In genomic region chr8:109455113-109455512, GRCm38 (mm10) we compare ENCODE assay signal across 23 mouse cellular contexts. TPM values are rescaled to one million over a fixed set of nuclear protein-coding genes. Genes with fewer than 3 reads are reported as not detected.
A peak's percentile ranks its signal among the peaks of the same experiment; 100 is the strongest.
DNase-seq lines count a peak whose midpoint lies in the region; ATAC-seq and TF ChIP-seq lines count a peak whose summit lies in the region.
"Had no signal": no experiment of that assay in that cellular context is flagged by ENCODE, and none has a peak within 500 bp of the region (broad histone marks: within the 10 kb centered on the region; RNA-seq: fewer than 3 reads in every experiment).

No protein-coding gene starts in this region.

- no peaks in the 10 kb centered on the region for H3K79me2 ChIP-seq in MEL (ENCODE audit: control insufficient read depth, insufficient read depth, low read length, poor library complexity)

- 26% methylated on average over 2 of the region's 2 CpGs for WGBS in heart, postnatal 0 days
- 66% methylated on average over 2 of the region's 2 CpGs for WGBS in heart, embryonic 11.5 days (ENCODE audit: insufficient replicate concordance)
- 25% methylated on average over 2 of the region's 2 CpGs for WGBS in lung, postnatal 0 days

- ATAC-seq in heart, postnatal 0 days (ENCODE audit: insufficient read depth, low read depth): no peak
- ATAC-seq in heart, embryonic 11.5 days (replicated peaks; ENCODE audit: insufficient number of reproducible peaks, low FRiP score, low TSS enrichment): no peak
- ATAC-seq in lung, postnatal 0 days: no peak
- ATAC-seq: activated CD4-positive, CD25-positive, alpha-beta regulatory T cell, adult 4 months; forebrain, postnatal 0 days; hindbrain, embryonic 16.5 days; intestine, embryonic 16.5 days; midbrain, embryonic 16.5 days had no signal

- TF ChIP-seq EP300 in heart, postnatal 0 days (IDR thresholded peaks at IDR 0.05; ENCODE audit: low read depth): no peak
- no peak for TF ChIP-seq EP300 in lung, postnatal 0 days (IDR thresholded peaks at IDR 0.05)
- TF ChIP-seq EP300 in MEL (IDR thresholded peaks at IDR 0.05; ENCODE audit: low read depth in 1 of 2, low read length in 2 of 2): no peak

- H3K9me3 ChIP-seq in heart, postnatal 0 days (replicated peaks; ENCODE audit: control insufficient read depth, low read length): no peaks in the 10 kb centered on the region
- H3K9me3 ChIP-seq in heart, embryonic 11.5 days (replicated peaks; ENCODE audit: control insufficient read depth, low read length): no peaks in the 10 kb centered on the region
- no peaks in the 10 kb centered on the region for H3K9me3 ChIP-seq in lung, postnatal 0 days (ENCODE audit: low read length)
- H3K9me3 ChIP-seq in MEL (replicated peaks; ENCODE audit: insufficient read depth, low read length): no peaks in the 10 kb centered on the region
- H3K9me3 ChIP-seq: limb, embryonic 15.5 days had no signal

- peak; percentile 17 for DNase-seq in heart, postnatal 0 days (ENCODE audit: low spot score)
- peak; percentile 7 for DNase-seq in lung, postnatal 0 days (ENCODE audit: low spot score)
- DNase-seq in lung, postnatal 25 days (ENCODE audit: low spot score): no peak
- DNase-seq in MEL (ENCODE audit: low read depth, low spot score): peak; percentile 5
- peak; percentile 25 to 31 for DNase-seq in heart, postnatal 14 days
- no peak for DNase-seq in testis, postnatal 10 days (ENCODE audit: low spot score)
- DNase-seq: adrenal gland, postnatal 14 days; cerebellum, adult 11 months; cerebellum, postnatal 36 days; forebrain, postnatal 0 days; retina, postnatal 1 day; thymus, postnatal 25 days had no signal

- H3K27ac ChIP-seq in heart, postnatal 0 days (ENCODE audit: low read depth): no peak overlapping the region
- no peak overlapping the region for H3K27ac ChIP-seq in heart, embryonic 11.5 days (ENCODE audit: low read depth, low read length)
- no peak overlapping the region for H3K27ac ChIP-seq in lung, postnatal 0 days (ENCODE audit: low read length)
- no peak overlapping the region for H3K27ac ChIP-seq in MEL (ENCODE audit: control insufficient read depth, low read depth, low read length)
- H3K27ac ChIP-seq: forebrain, embryonic 10.5 days; kidney, postnatal 0 days; limb, embryonic 15.5 days had no signal

- H3K9ac ChIP-seq in heart, postnatal 0 days (replicated peaks; ENCODE audit: low read depth, low read length): no peak overlapping the region
- no peak overlapping the region for H3K9ac ChIP-seq in heart, embryonic 11.5 days (ENCODE audit: low read depth, low read length)
- no peak overlapping the region for H3K9ac ChIP-seq in lung, postnatal 0 days (replicated peaks; ENCODE audit: low read depth)
- no peak overlapping the region for H3K9ac ChIP-seq in MEL (ENCODE audit: control insufficient read depth, low read depth, low read length, poor library complexity, severe bottlenecking)
- H3K9ac ChIP-seq: forebrain, postnatal 0 days; limb, embryonic 15.5 days had no signal

- no peaks in the 10 kb centered on the region for H3K27me3 ChIP-seq in heart, postnatal 0 days (ENCODE audit: control insufficient read depth, insufficient read depth, low read length)
- H3K27me3 ChIP-seq in heart, embryonic 11.5 days (ENCODE audit: control insufficient read depth, insufficient read depth, low read length): no peaks in the 10 kb centered on the region
- no peaks in the 10 kb centered on the region for H3K27me3 ChIP-seq in lung, postnatal 0 days (replicated peaks; ENCODE audit: insufficient read depth, low read length)
- H3K27me3 ChIP-seq in MEL (ENCODE audit: control insufficient read depth in 1 of 2, insufficient read depth in 2 of 2, low read length in 2 of 2): no peaks in the 10 kb centered on the region
- H3K27me3 ChIP-seq: limb, embryonic 15.5 days had no signal

- intact Hi-C loops in heart, postnatal 14 days (cut with DNase I): no loop called here

- H3K4me1 ChIP-seq in heart, postnatal 0 days (ENCODE audit: control insufficient read depth, insufficient read depth): no peaks in the 10 kb centered on the region
- no peaks in the 10 kb centered on the region for H3K4me1 ChIP-seq in heart, embryonic 11.5 days (ENCODE audit: control insufficient read depth, insufficient read depth, low read length)
- H3K4me1 ChIP-seq in lung, postnatal 0 days (ENCODE audit: insufficient read depth, low read depth, low read length): no peaks in the 10 kb centered on the region
- H3K4me1 ChIP-seq in MEL (ENCODE audit: control insufficient read depth in 1 of 2, insufficient read depth in 2 of 2, low read length in 2 of 2): no peaks in the 10 kb centered on the region
- H3K4me1 ChIP-seq: limb, embryonic 15.5 days had no signal

- TF ChIP-seq CTCF in heart, postnatal 0 days (IDR thresholded peaks at IDR 0.05; ENCODE audit: low read depth): no peak
- no peak for TF ChIP-seq CTCF in lung, postnatal 0 days (IDR thresholded peaks at IDR 0.05)
- TF ChIP-seq CTCF in MEL (IDR thresholded peaks at IDR 0.05 in 2 of 3, conservative IDR thresholded peaks at IDR 0.05 in 1 of 3; ENCODE audit: control insufficient read depth in 1 of 3, insufficient read depth in 1 of 3, low read depth in 2 of 3, low read length in 3 of 3, poor library complexity in 1 of 3, severe bottlenecking in 1 of 3): no peak

- H3K4me3 ChIP-seq in heart, postnatal 0 days (ENCODE audit: low read depth, low read length): no peak overlapping the region
- H3K4me3 ChIP-seq in heart, embryonic 11.5 days (ENCODE audit: low read depth, low read length): no peak overlapping the region
- no peak overlapping the region for H3K4me3 ChIP-seq in lung, postnatal 0 days (ENCODE audit: low read depth, low read length)
- H3K4me3 ChIP-seq in MEL (ENCODE audit: control insufficient read depth in 1 of 2, insufficient read depth in 1 of 2, low read depth in 2 of 2, low read length in 2 of 2): no peak overlapping the region
- H3K4me3 ChIP-seq: forebrain, embryonic 10.5 days; limb, embryonic 15.5 days had no signal

- no peak for TF ChIP-seq RAD21 in MEL (IDR thresholded peaks at IDR 0.05; ENCODE audit: low read depth, low read length)

- H3K36me3 ChIP-seq in heart, postnatal 0 days (replicated peaks; ENCODE audit: control insufficient read depth, insufficient read depth, low read length): no peaks in the 10 kb centered on the region
- H3K36me3 ChIP-seq in heart, embryonic 11.5 days (ENCODE audit: control insufficient read depth, insufficient read depth, low read length): no peaks in the 10 kb centered on the region
- H3K36me3 ChIP-seq in lung, postnatal 0 days (ENCODE audit: insufficient read depth, low read length): no peaks in the 10 kb centered on the region
- H3K36me3 ChIP-seq in MEL (ENCODE audit: control insufficient read depth in 1 of 2, insufficient read depth in 2 of 2, low read length in 2 of 2): no peaks in the 10 kb centered on the region
- H3K36me3 ChIP-seq: forebrain, embryonic 10.5 days; limb, embryonic 15.5 days had no signal

- no peak for TF ChIP-seq POLR2A in MEL (IDR thresholded peaks at IDR 0.05; ENCODE audit: control insufficient read depth in 1 of 2, insufficient read depth in 1 of 2, low read depth in 1 of 2, low read length in 2 of 2, poor library complexity in 1 of 2)

- no peak overlapping the region for H3K4me2 ChIP-seq in heart, postnatal 0 days (ENCODE audit: low read depth, low read length)
- H3K4me2 ChIP-seq in heart, embryonic 11.5 days: no peak overlapping the region
- no peak overlapping the region for H3K4me2 ChIP-seq in lung, postnatal 0 days (replicated peaks; ENCODE audit: low read depth, low read length)
- H3K4me2 ChIP-seq: limb, embryonic 15.5 days had no signal

TF ChIP-seq in MEL, 35 proteins besides CTCF, POLR2A, EP300 and RAD21:
- TF ChIP-seq TCF12 (IDR thresholded peaks at IDR 0.05; ENCODE audit: low read depth, low read length) (no peak), MAX (IDR thresholded peaks at IDR 0.05; ENCODE audit: low read length) (no peak), NRF1 (IDR thresholded peaks at IDR 0.05; ENCODE audit: insufficient read depth, low read depth, low read length, poor library complexity, severe bottlenecking) (no peak), POLR2AphosphoS5 (IDR thresholded peaks at IDR 0.05; ENCODE audit: borderline replicate concordance, low read depth, low read length) (no peak), ZKSCAN1 (IDR thresholded peaks at IDR 0.05; ENCODE audit: low read depth, low read length) (no peak)

RNA-seq across cellular contexts. Expression of gene Pmfbp1, which starts 38.7 kb away (rescaled TPM):
- not detected in 2 replicates for total RNA-seq in heart, postnatal 0 days (2014; rRNA removed; ENCODE audit: low replicate concordance)
- polyA plus RNA-seq in heart, postnatal 0 days (2015; fragmentation: Nextera tagmentation; extraction: Ambion mirVana): not detected in 2 replicates
- polyA plus RNA-seq in heart, embryonic 11.5 days (2014; fragmentation: Nextera tagmentation; extraction: Ambion mirVana): 0.10 and 0.28 TPM in 2 replicates
- not detected in 2 replicates for polyA plus RNA-seq in lung, postnatal 0 days (2015; fragmentation: Nextera tagmentation; extraction: Ambion mirVana)
- 0.23 and 0.39 TPM in 2 replicates for total RNA-seq in MEL (2012; rRNA removed)
- polyA plus RNA-seq in MEL (2012; ENCODE audit: insufficient read depth in 1 of 2, insufficient read length in 2 of 2, low read depth in 1 of 2, low replicate concordance in 2 of 2, missing spikeins in 1 of 2): under 1 TPM in 1 of 2 experiments, not detected in 1; 0.40 TPM
- total RNA-seq in heart, postnatal 14 days (2021): not detected
- total RNA-seq: adrenal gland, postnatal 14 days; granulocyte monocyte progenitor cell, adult 5-6 weeks; megakaryocyte-erythroid progenitor cell, adult 5-6 weeks had no signal
- polyA plus RNA-seq: activated CD4-positive, CD25-positive, alpha-beta regulatory T cell, adult 4 months; intestine, embryonic 16.5 days; liver, embryonic 16.5 days had no signal

Comparison
In these comparisons a context has a peak if more than half of its experiments do, and no peak if none do; other contexts are left out.
1. DNase-seq: peak in heart, postnatal 0 days (single experiment), lung, postnatal 0 days (single experiment), MEL (single experiment) and heart, postnatal 14 days (2 of 2); none in lung, postnatal 25 days (single experiment) and testis, postnatal 10 days (single experiment).